Mouse (Mus musculus) hindbrain, embryonic 10.5 days (tissue): ENCODE results near the gene Slx4ip. TPM values are rescaled to one million over a fixed set of nuclear protein-coding genes. Genes with fewer than 3 reads are reported as not detected.
A peak's percentile ranks its signal among the peaks of the same experiment; 100 is the strongest.

Source experiments
- DNase-seq: peaks from one replicate; pipeline ENCODE4 v3.0.0-alpha.2; 2017; ENCODE audit warnings: low spot score
- H3K27ac ChIP-seq: fragments of 300-500 bp; sonication (generic); 2 replicates; pipeline ENCODE4 v1.5.1; 2016; ENCODE audit warnings: mild to moderate bottlenecking, moderate library complexity
- H3K27me3 ChIP-seq: fragments of 300-500 bp; sonication (generic); 2 replicates; pipeline ENCODE4 v1.6.1; 2016; ENCODE audit warnings: mild to moderate bottlenecking; ENCODE audit not compliant: poor library complexity, insufficient read depth, severe bottlenecking
- H3K36me3 ChIP-seq: fragments of 300-500 bp; sonication (generic); 2 replicates; pipeline ENCODE4 v1.6.1; 2016; ENCODE audit warnings: mild to moderate bottlenecking, moderate library complexity
- H3K4me1 ChIP-seq: fragments of 300-500 bp; sonication (generic); replicated peaks from 2 replicates; pipeline ENCODE4 v1.6.1; 2016; ENCODE audit warnings: mild to moderate bottlenecking
- H3K4me3 ChIP-seq: fragments of 300-500 bp; sonication (generic); 2 replicates; pipeline ENCODE4 v1.5.1; 2016; ENCODE audit warnings: mild to moderate bottlenecking, moderate library complexity
- H3K9me3 ChIP-seq: fragments of 300-500 bp; sonication (generic); 2 replicates; pipeline ENCODE4 v1.6.1; 2016; ENCODE audit warnings: mild to moderate bottlenecking, moderate library complexity
- WGBS: fragments of 180-500 bp; shearing (Covaris S2); methylation state at CpG from one replicate; pipeline ENCODE4 v1.1.7; 2016; 5-methylcytosine and 5-hydroxymethylcytosine counted together
- polyA plus RNA-seq: library from polyadenylated mRNA; unstranded; fragments of >200 nt; fragmentation: Nextera tagmentation; extraction: Ambion mirVana; gene quantifications from 2 replicates; pipeline ENCODE4 v1.2.1, GENCODE M21; 2016

The Slx4ip gene
- polyA plus RNA-seq, 1 experiment from 2014 or later, result 9.9 TPM

DNA sequence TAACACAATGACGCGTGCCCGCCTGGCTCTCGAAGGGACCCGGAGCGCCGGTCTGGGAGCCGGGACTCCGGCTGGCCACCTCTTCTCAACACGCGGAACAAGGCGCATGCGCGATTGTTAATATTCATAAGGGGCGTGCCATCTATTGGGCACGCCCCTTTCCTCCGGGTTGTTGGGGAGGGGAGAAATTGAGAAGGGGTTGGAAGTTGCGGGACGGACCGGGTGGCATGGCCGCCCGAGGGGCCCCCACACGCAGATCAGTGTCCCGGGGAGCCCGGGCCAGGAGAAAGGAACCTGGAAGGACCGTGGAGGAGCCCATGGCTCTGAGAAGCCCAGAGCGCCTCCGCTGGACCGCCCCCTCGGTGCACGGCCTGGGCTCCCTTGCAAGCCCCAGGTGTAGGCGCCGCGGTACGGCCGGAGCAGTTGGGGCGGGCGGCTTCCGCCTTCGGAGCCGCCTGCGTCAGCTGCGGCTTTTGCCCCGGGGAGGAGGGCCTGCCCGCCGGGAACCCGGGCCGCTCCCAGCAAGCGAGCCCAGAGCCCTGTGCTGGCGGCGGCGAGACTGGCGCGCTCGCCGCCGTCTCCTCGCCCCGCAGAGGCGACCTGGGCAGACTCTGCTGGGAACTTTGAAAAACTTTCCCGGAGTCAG is 225.8 kb downstream of the Slx4ip start:
- Histone ChIP-seq H3K4me1 (peaks cover 48% of the 10 kb centered on the region), H3K4me3 (peak overlapping the region; percentile 82), H3K36me3 (no peaks in the 10 kb centered on the region), H3K27ac (peak overlapping the region; percentile 94), H3K9me3 (no peaks in the 10 kb centered on the region), H3K27me3 (peaks cover 16% of the 10 kb centered on the region)
- under 1% methylated on average over 61 of the region's 61 CpGs for WGBS
- DNase-seq, result peak; percentile 94

DNA sequence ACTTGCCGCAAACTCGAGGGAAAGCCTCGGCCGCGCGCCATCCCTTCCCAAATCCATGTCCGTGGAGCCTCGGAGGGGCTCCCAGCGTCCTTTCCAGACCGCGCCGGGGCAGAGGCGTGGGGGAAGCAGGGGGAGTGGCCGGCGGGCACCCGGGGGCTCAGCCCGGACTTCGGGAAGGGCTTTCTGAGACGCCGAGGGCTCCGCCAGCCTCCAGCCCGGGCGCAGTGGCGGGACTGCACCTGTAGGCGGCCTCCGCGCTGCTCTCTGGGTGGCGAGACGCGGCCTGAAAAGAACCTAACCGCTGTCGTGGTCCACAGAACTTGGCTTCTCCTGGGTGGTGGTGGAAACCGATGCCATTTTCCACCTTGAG is 226.3 kb downstream of the Slx4ip start:
- Histone ChIP-seq H3K9me3 (no peaks in the 10 kb centered on the region), H3K4me1 (peaks cover 43% of the 10 kb centered on the region), H3K27me3 (peaks cover 16% of the 10 kb centered on the region), H3K4me3 (peak overlapping the region; percentile 82), H3K27ac (peak overlapping the region; percentile 94), H3K36me3 (no peaks in the 10 kb centered on the region)
- DNase-seq, result peak; percentile 91
- under 1% methylated on average over 33 of the region's 33 CpGs for WGBS

Other genes starting within 250 kb of the Slx4ip start
- gene Snap25, start 177.8 kb upstream of the Slx4ip start, polyA plus RNA-seq, result 27.8 and 39.4 TPM in 2 replicates
- 33.0 and 45.8 TPM in 2 replicates for gene AL731706.2, start 5.5 kb upstream of the Slx4ip start, polyA plus RNA-seq
- gene AL731706.1, start 171 bp downstream of the Slx4ip start, polyA plus RNA-seq, result 23.1 and 25.7 TPM in 2 replicates
- gene Mkks, start 171 bp downstream of the Slx4ip start, polyA plus RNA-seq, result 13.2 and 16.7 TPM in 2 replicates
- gene Jag1, start 225.4 kb downstream of the Slx4ip start, polyA plus RNA-seq, result 21.2 and 30.5 TPM in 2 replicates